Mouse (Mus musculus): ENCODE measurements at regions not wholly inside any gene's neighbourhood (a gene's known extent, or its start where the extent isn't known, plus 50 kb on each side); places are given as distances from the start of the nearest gene placed in this dataset.

DNA sequence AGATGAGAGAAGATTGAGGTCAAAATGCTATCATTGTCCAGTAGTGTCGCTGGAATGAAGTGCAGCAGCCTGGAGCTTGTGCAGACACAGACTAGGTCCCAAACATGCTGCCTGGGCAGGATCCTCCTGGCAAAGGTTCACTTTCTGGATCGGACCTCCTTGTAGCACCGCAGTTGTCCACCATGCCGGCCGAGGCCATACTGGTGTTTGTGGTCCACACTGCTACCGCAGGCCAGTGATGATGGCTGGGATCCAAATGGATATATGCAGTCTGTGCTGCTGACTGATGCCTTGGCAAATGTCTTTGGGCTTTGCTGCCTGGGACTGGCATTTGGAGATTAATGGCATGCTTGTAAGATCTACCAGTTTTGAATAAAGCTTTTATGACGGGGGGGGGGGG lies 174.5 kb upstream of the Tas2r134 start:
- DNase-seq (ENCODE audit: low spot score): no peak

- no peak for DNase-seq (ENCODE audit: low spot score)
Observed at GRCm38 (mm10) chr2:51448121-51448520, 179.2 kb upstream of the Tas2r134 start.

DNA sequence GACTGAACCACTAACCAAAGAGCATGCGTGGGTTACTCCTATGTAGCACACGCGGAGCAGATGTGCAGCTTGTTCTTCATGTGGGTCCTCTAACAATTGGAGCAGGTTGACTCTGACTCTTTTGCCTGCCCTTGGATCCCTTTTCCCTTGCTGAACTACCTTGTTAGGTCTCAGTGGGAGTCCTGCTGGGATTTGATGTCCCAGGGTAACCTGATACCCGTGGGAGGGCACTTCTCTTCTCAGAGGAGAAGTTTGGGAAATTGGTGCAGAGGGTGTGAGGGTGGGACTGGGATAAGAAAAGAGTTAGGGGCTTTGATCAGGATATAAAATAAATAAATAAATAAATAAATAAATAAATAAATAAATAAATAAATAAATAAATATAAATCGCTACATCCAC lies 179.7 kb upstream of the Tas2r134 start:
- no peak for DNase-seq (ENCODE audit: low spot score)

DNA sequence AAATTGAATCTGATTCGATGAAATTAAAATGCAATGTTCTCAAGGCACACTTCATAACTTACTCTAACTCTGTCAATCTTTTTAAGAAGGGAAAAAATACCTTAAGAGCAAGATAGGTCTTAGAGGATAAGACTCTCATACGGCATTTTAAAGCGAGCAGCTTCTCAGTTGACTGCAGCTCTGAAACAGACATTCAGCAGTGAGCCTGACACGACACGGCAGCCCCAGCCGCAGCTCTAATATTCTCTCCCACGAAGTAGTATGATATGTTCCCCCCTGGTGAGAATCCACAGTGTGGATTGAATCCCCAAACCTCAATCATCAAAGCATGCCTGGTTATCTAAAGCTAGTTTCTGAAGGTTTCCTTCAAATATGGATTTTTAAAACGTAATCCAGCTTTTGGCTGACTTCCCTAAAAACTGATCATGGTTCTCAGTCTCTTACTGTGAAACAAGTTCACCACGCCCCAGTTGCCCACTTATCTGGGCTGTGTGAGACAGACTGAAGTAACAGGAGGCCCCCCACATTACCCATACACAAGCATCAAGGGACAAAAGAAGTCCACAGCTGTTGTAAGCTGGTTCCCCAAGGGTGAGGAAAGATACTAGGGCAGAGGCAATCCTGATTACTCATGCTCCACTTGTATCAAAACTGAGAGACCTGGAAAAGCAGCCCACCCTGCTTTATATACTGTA lies 182.8 kb upstream of the Tas2r134 start:
- no peak for DNase-seq (ENCODE audit: low spot score)

GRCm38 (mm10) chr2:51443946-51444345 lies 183.4 kb upstream of the Tas2r134 start:
- no peak for DNase-seq (ENCODE audit: low spot score)

DNA sequence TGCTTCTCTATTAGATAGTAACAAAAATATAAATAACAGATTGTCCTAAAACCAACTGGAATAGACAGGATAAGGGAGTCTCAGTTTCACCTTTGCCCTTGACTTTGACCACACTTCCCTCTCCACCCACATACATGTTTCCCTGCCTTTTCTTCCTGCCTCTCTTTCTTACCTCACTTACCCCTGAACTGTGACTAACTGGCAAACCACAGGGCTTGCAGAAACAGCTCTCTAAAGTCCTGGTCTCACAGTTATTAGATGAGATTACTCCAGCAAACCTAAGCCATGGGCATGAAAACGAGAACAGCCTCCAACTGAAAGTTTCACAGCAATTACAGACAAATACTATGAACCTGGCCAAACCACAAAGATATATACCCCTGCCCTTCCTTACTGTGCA lies 188.3 kb upstream of the Tas2r134 start:
- DNase-seq (ENCODE audit: low spot score): no peak

GRCm38 (mm10) chr2:51436590-51436989 lies 190.7 kb upstream of the Tas2r134 start:
- DNase-seq (ENCODE audit: low spot score): no peak

GRCm38 (mm10) chr2:51431564-51431963 lies 195.7 kb upstream of the Tas2r134 start:
- no peak for DNase-seq (ENCODE audit: low spot score)

- no peak for DNase-seq (ENCODE audit: low spot score)
Observed at GRCm38 (mm10) chr2:51429716-51430115, 197.6 kb upstream of the Tas2r134 start.

DNA sequence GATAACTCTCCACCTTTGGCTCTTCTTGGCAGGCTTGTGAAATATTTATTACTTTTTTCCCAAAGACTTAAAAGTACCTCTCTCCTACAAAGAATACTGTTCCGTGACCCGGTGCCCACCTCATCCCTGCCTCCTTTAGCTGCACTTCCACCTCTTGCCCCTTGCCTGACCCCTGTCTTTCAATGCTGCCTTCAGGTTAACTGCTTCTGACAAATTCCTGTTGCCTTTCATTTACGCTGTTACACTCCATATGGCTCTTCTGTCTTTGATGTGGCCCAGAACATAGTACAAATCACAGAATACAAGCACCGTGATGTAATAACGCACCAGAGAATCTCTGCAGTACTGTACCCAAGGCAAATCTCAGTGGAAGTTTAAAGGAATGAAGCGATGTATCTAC lies 204.9 kb upstream of the Tas2r134 start:
- no peak for DNase-seq (ENCODE audit: low spot score)

- no peak for DNase-seq (ENCODE audit: low spot score)
Observed at GRCm38 (mm10) chr2:51417908-51418690, 209.2 kb upstream of the Tas2r134 start.

GRCm38 (mm10) chr2:51388390-51388789 lies 238.9 kb upstream of the Tas2r134 start:
- no peak for DNase-seq (ENCODE audit: low spot score)

GRCm38 (mm10) chr2:51387136-51387535 lies 238.2 kb upstream of the Rnd3 start:
- DNase-seq (ENCODE audit: low spot score): no peak

DNA sequence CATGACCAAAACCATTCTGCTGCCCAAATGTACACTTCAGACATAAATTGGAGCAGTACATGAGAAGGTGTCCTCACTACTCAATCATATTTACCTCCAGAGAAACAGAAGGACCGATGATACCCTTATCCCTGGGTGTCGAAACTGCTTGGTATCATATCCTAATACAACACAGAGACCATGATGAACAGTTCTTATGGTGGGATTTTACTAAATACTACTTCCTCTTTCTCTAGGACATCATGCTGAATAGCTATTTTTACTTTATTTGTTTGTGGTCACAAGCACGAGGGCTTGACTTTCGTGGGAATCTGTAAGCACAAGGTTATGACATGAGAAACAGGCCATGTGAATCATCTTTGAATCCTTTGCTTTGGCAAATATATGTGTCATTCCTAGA lies 227.7 kb upstream of the Rnd3 start:
- DNase-seq (ENCODE audit: low spot score): no peak

DNA sequence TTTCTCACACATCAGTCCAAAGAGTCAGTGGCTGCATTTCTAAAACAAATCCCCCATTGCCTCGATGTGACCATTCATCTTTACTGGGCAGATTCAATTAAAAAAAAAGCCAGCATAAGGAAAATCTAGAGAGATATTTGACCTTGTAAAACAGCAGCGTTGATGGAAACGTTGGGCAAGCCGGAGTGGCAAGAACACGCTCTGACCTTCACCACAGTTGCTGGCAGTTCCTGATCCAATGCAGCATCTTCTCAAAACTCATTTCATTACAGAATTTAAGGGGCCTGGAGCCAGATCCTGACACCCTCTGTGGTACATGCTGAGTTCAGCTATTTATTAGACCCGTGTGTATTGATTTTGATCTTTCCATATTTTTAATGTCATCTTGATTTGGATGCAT lies 225.7 kb upstream of the Rnd3 start:
- no peak for DNase-seq (ENCODE audit: low spot score)

DNA sequence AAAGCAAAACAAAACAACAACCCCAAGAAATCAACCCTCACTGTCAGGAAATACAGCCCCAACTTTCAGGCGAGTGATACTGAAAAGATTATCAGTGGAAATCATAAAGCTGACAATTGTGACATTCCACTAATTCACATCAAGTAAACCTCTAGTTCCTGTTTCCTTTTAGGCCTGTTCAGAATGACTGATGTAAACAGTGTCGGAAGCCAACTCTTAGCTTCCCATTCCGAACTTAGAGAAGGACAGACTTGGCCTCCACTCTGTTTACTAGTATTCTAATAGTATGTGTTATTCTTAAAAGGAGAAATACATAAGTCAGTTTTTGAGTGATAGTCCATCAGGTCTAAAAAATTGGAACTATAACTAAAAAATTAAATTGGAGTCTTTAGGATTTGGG lies 223.9 kb upstream of the Rnd3 start:
- DNase-seq (ENCODE audit: low spot score): no peak

GRCm38 (mm10) chr2:51362825-51363616 lies 214.1 kb upstream of the Rnd3 start:
- DNase-seq (ENCODE audit: low spot score): no peak

GRCm38 (mm10) chr2:51355281-51355680 lies 206.4 kb upstream of the Rnd3 start:
- no peak for DNase-seq (ENCODE audit: low spot score)

GRCm38 (mm10) chr2:51354800-51355199 lies 205.9 kb upstream of the Rnd3 start:
- DNase-seq (ENCODE audit: low spot score): no peak

DNA sequence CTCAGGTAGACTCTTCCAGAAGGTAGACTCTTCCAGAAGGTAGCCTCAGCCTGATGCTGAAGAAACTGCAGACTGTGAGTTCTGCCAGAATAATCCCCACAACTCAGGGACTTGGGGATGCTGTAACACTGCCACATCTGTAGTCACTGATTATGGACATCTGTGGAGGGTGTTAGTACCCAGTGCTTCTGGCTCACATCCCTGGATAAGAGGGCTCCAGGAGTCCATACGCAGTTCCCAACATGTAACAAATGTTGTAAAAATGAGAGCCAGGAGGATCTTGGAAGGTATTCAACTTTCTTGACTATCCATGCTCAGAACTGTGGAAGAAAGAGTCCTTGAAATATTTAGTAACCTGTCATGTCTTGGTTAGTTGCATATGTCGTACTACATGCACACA lies 200.7 kb upstream of the Rnd3 start:
- peak; percentile 8 for DNase-seq (ENCODE audit: low spot score)

DNA sequence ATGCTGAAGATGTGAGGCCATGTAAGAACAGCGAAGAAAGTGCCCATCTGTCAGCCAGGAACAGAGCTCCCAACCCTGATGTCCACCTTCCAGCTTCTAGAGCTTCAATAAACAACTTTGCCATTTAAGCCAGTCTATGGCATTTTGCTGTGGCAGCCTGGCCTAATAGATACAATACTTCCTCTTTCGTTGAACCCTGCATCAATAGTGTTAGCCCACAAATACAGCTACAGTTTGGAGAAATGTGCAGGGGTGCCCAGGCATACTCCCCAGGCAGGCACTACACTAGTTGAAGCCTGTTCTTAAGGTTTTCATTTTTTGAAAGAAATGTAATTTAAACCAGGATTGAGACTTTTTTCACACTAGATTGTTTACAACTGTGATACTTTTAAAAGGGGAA lies 199.9 kb upstream of the Rnd3 start:
- DNase-seq (ENCODE audit: low spot score): no peak

DNA sequence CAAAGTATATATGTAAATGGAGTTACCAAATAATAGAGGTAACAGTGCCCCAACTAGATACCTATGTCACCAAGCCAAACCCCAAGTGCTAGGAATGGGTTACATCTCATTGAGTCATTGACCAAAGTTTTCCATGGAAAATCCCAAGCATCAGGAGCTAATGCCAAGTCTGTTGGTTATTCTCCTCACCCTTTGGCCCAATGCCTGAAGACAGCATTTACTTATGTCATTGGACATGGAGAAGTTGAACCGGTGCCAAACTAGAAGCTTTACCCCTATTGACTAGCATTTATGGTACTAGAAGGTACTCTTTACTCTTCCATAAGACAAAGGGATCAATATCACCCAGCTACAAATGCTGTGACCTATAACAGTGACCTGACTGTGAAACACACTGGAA lies 198.2 kb upstream of the Rnd3 start:
- DNase-seq (ENCODE audit: low spot score): no peak

Measured in gastrocnemius, adult 18-20 months (tissue).